Mouse (Mus musculus): ENCODE results near the gene Rasl11b. TPM values are rescaled to one million over a fixed set of nuclear protein-coding genes. Genes with fewer than 3 reads are reported as not detected.

Rasl11b gene
- polyA plus RNA-seq, 1 experiment from 2014 or later = 52.8 TPM

DNA sequence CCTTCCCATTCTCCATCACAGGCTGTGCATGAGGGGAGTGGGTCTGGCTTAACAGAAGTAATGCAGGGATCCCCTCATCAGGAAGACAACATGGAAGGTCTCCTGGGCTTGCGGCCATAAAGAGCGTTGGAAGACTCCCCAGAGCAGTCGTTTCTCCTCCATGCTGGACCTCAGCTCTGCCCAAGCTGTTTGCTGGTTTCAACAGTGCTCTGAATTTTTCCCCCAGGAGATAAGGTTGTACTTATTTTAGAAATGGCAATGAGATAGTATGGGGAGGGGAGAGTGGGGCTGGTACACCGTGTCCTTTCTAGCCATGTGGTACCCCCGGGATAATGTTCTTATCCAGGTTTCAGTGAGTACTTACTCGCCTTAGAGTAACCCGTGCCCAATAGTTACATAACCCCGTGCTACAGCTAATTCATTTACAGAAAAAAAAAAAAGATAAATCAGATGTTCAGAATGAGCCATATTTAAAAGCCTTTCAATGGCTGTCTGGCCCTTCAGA, 50.6 kb downstream of the Rasl11b start:
- Histone ChIP-seq H3K27me3 (ENCODE audit: control insufficient read depth, insufficient read depth, low read length) (no peaks in the 10 kb centered on the region), H3K4me1 (ENCODE audit: control insufficient read depth, insufficient read depth, low read length) (peaks cover 35% of the 10 kb centered on the region), H3K4me3 (replicated peaks; ENCODE audit: low read length) (no peak overlapping the region), H3K4me2 (ENCODE audit: low read depth, low read length) (no peak overlapping the region), H3K9me3 (replicated peaks; ENCODE audit: control insufficient read depth, low read length) (no peaks in the 10 kb centered on the region), H3K9ac (ENCODE audit: low read length) (no peak overlapping the region), H3K27ac (ENCODE audit: low read length) (no peak overlapping the region), H3K36me3 (ENCODE audit: control insufficient read depth, insufficient read depth, low read length) (no peaks in the 10 kb centered on the region)
- ATAC-seq (ENCODE audit: insufficient read depth, low FRiP score) = no peak
- WGBS = 78% methylated on average over 8 of the region's 8 CpGs

DNA sequence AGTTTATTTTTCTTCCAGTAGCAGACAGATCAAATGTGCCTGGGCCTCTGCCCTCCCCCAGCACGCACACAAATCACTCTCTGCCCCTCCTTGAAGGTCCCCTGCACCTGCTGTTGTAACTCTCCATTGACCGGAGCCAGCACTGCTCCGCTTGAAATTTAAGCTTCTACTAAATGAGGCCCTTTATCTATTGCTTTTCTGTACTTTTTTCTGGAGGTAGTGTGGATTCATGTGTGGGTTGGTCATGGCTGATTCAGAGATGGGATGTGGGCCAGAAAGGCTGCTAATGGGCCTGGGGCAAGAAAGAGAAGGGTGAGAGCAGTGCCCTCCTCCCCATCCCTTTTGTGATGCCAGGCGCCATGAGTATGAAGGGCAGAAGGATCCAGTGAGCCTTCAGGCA, 51.4 kb downstream of the Rasl11b start:
- Histone ChIP-seq H3K27me3 (ENCODE audit: control insufficient read depth, insufficient read depth, low read length) (no peaks in the 10 kb centered on the region), H3K27ac (ENCODE audit: low read length) (no peak overlapping the region), H3K9ac (ENCODE audit: low read length) (no peak overlapping the region), H3K36me3 (ENCODE audit: control insufficient read depth, insufficient read depth, low read length) (no peaks in the 10 kb centered on the region), H3K9me3 (replicated peaks; ENCODE audit: control insufficient read depth, low read length) (no peaks in the 10 kb centered on the region), H3K4me3 (replicated peaks; ENCODE audit: low read length) (no peak overlapping the region), H3K4me2 (ENCODE audit: low read depth, low read length) (no peak overlapping the region), H3K4me1 (ENCODE audit: control insufficient read depth, insufficient read depth, low read length) (peaks cover 39% of the 10 kb centered on the region)
- WGBS = 47% methylated on average over 4 of the region's 4 CpGs
- no peak for ATAC-seq (ENCODE audit: insufficient read depth, low FRiP score)

DNA sequence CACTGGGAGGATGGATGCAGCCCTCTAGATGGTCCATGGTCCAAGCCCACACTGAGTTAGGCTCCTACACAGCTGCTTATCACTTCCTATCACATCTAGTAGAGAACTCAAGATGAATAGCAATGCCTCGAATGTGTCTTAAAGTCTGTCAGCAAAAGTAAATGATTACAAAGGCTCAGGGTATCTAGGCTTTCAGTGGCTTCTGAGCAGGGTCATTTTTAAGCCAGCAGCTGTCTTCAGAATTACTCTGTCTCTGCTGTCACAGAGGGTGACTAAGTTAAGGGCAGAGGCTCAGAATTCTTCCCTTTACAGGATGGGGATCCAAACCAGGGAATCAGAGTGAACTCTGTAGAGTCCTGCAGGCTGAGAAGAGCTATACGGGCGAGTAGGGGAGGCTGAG, 51.9 kb downstream of the Rasl11b start:
- H3K27me3 ChIP-seq (ENCODE audit: control insufficient read depth, insufficient read depth, low read length) = no peaks in the 10 kb centered on the region
- H3K36me3 ChIP-seq (ENCODE audit: control insufficient read depth, insufficient read depth, low read length) = no peaks in the 10 kb centered on the region
- ATAC-seq (ENCODE audit: insufficient read depth, low FRiP score) = no peak
- H3K27ac ChIP-seq (ENCODE audit: low read length) = no peak overlapping the region
- H3K4me2 ChIP-seq (ENCODE audit: low read depth, low read length) = no peak overlapping the region
- peaks cover 41% of the 10 kb centered on the region for H3K4me1 ChIP-seq (ENCODE audit: control insufficient read depth, insufficient read depth, low read length)
- no peak overlapping the region for H3K9ac ChIP-seq (ENCODE audit: low read length)
- H3K4me3 ChIP-seq (replicated peaks; ENCODE audit: low read length) = no peak overlapping the region
- H3K9me3 ChIP-seq (replicated peaks; ENCODE audit: control insufficient read depth, low read length) = no peaks in the 10 kb centered on the region
- WGBS = 57% methylated on average over 3 of the region's 3 CpGs

Other genes with a start within 250 kb of the Rasl11b start
- 32.1 and 32.3 TPM in 2 replicates for gene Usp46, start 126.9 kb upstream of the Rasl11b start, polyA plus RNA-seq (2015; fragmentation: Nextera tagmentation; extraction: Ambion mirVana)

Measured in stomach, embryonic 16.5 days (tissue).